Mouse (Mus musculus): ENCODE results near the gene Gm20824. TPM values are rescaled to one million over a fixed set of nuclear protein-coding genes. Genes with fewer than 3 reads are reported as not detected.

Gene Gm20824
- not detected for polyA plus RNA-seq (2014; fragmentation: Illumina TruSeq; extraction: RNeasy Lipid Tissue Mini Kit (QIAGEN cat#74804); ENCODE audit: low read depth, low replicate concordance)

DNA sequence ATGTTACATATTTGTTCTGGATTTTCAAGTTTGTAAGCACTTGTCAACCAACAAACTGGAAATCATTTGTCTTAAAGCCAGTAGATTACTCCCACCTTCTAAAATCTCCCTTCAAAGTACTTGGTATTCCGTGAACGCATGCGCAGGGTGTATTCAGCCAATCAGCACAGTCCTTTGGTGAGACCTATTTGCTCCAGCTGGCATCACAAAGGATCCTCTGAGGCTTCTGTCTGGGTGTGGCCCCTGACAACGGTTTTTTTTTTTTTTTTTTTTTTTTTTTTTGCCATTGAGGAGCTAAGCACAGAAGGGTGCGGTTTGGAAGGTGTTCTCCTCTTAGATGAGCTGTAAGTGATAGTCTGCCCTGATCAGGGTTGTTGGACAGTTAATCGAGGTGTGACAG, at the start of gene Gm20824:
Gm20824 (plus strand) TSS at position 301 of the 400 bp plus-strand sequence.

Other genes starting within 250 kb of the Gm20824 start
- gene Gm20825, start 186.4 kb upstream of the Gm20824 start, polyA plus RNA-seq (2014; fragmentation: Illumina TruSeq; extraction: RNeasy Lipid Tissue Mini Kit (QIAGEN cat#74804); ENCODE audit: low read depth, low replicate concordance) = 0.40 TPM

Data from adipose tissue, adult 10 weeks (tissue).